24 mouse cellular contexts compared by ENCODE assay signal in genomic region chr3:101463491-101463890, GRCm38 (mm10).
A peak's percentile ranks its signal among the peaks of the same experiment; 100 is the strongest.
DNase-seq lines count a peak whose midpoint lies in the region; ATAC-seq and TF ChIP-seq lines count a peak whose summit lies in the region.
"Had no signal": no experiment of that assay in that cellular context is flagged by ENCODE, and none has a peak within 500 bp of the region (broad histone marks: within the 10 kb centered on the region; RNA-seq: fewer than 3 reads in every experiment).

No protein-coding gene starts in this region.

- H3K27me3 ChIP-seq in liver, embryonic 14.5 days (ENCODE audit: control insufficient read depth, insufficient read depth, low read length) = no peaks in the 10 kb centered on the region
- H3K27me3 ChIP-seq: heart, embryonic 12.5 days; limb, embryonic 15.5 days had no signal

- peak; percentile 56 for DNase-seq in c-Kit-positive CD71-positive TER-119-negative erythroid progenitor cells, embryonic 14.5 days (ENCODE audit: low read depth)
- peak; percentile 55 to 61 (median 58) for DNase-seq in liver, embryonic 14.5 days (ENCODE audit: low read depth in 3 of 3, low spot score in 3 of 3)
- DNase-seq in right cerebral cortex, postnatal 25 days = no peak
- no peak for DNase-seq in heart, postnatal 4 days
- no peak for DNase-seq in kidney, postnatal 14 days
- DNase-seq: adrenal gland, postnatal 10 days; cerebellum, adult 11 months; cerebellum, adult 9-11 months; forebrain, postnatal 0 days; gastrocnemius, postnatal 14 days; heart, adult 11 months; heart, postnatal 10 days; kidney, adult 18-20 months; layer of hippocampus, adult 9-11 months; left cerebral cortex, postnatal 4 days; right cerebral cortex, adult 18-20 months had no signal

- no peaks in the 10 kb centered on the region for H3K9me3 ChIP-seq in liver, embryonic 14.5 days (ENCODE audit: control insufficient read depth, low read length)
- H3K9me3 ChIP-seq: limb, embryonic 15.5 days had no signal

- peaks cover 12 to 16% of the 10 kb centered on the region in 2 experiments for H3K4me1 ChIP-seq in liver, embryonic 14.5 days (replicated peaks; ENCODE audit: control insufficient read depth in 2 of 2, insufficient read depth in 2 of 2, low read length in 1 of 2)

- H3K4me3 ChIP-seq in liver, embryonic 14.5 days (ENCODE audit: insufficient read depth in 1 of 2, low read depth in 2 of 2, low read length in 2 of 2) = no peak overlapping the region
- H3K4me3 ChIP-seq: embryonic facial prominence, embryonic 10.5 days; heart, embryonic 12.5 days; left cerebral cortex, adult 2 months; limb, embryonic 15.5 days had no signal

- TF ChIP-seq CTCF in liver, embryonic 14.5 days (IDR thresholded peaks at IDR 0.05; ENCODE audit: low read depth) = peak; percentile 45

- WGBS in liver, embryonic 14.5 days (ENCODE audit: insufficient replicate concordance) = 11% methylated on average over 3 of the region's 3 CpGs

- ATAC-seq in erythroblast, adult 5-6 weeks (replicated peaks; ENCODE audit: low FRiP score, poor library complexity, severe bottlenecking) = peak; percentile 85
- ATAC-seq in liver, embryonic 14.5 days (ENCODE audit: insufficient read depth) = peak; percentile 92
- peak; percentile 92 for ATAC-seq in megakaryocyte-erythroid progenitor cell, adult 5-6 weeks (replicated peaks; ENCODE audit: low FRiP score, low TSS enrichment, poor library complexity, severe bottlenecking)
- ATAC-seq: forebrain, postnatal 0 days; lung, postnatal 0 days; midbrain, embryonic 16.5 days had no signal

- H3K27ac ChIP-seq in liver, embryonic 14.5 days = peak overlapping the region; percentile 47
- H3K27ac ChIP-seq: embryonic facial prominence, embryonic 10.5 days; left cerebral cortex, adult 2 months; limb, embryonic 15.5 days had no signal

- peak; percentile 83 for TF ChIP-seq EP300 in liver, embryonic 14.5 days (IDR thresholded peaks at IDR 0.05; ENCODE audit: low read depth)

- H3K4me2 ChIP-seq in liver, embryonic 14.5 days (ENCODE audit: low read depth) = peak overlapping the region; percentile 29
- H3K4me2 ChIP-seq: heart, embryonic 12.5 days; limb, embryonic 15.5 days had no signal

- peak overlapping the region; percentile 40; the same call in 1 of the 2 replicates for H3K9ac ChIP-seq in liver, embryonic 14.5 days (replicated peaks)
- H3K9ac ChIP-seq: forebrain, postnatal 0 days; heart, embryonic 12.5 days; limb, embryonic 15.5 days had no signal

- H3K36me3 ChIP-seq in liver, embryonic 14.5 days (replicated peaks; ENCODE audit: control insufficient read depth, insufficient read depth, low read depth) = no peaks in the 10 kb centered on the region

Comparison
In these comparisons a context has a peak if more than half of its experiments do, and no peak if none do; other contexts are left out.
1. DNase-seq: peak in c-Kit-positive CD71-positive TER-119-negative erythroid progenitor cells, embryonic 14.5 days (single experiment) and liver, embryonic 14.5 days (3 of 3); none in right cerebral cortex, postnatal 25 days (single experiment), heart, postnatal 4 days (single experiment) and kidney, postnatal 14 days (single experiment).
2. Peak in every context shown above with its lines, with median percentiles within 50 percentile points of each other: ATAC-seq.